Mouse (Mus musculus): Measurements from ENCODE around the gene Ccdc91.

GRCm38 (mm10) chr6:147658025-147658424 is 182.4 kb downstream of the Ccdc91 start:
- no peak for TF ChIP-seq GATA1 (IDR thresholded peaks at IDR 0.05; ENCODE audit: borderline replicate concordance, low read length)
- no peak for TF ChIP-seq FLI1 (IDR thresholded peaks at IDR 0.05; ENCODE audit: low read length)

Data from megakaryocyte, embryonic 14.5 days (primary cell).